Mouse (Mus musculus) lung, embryonic 15.5 days (tissue): ENCODE measurements at regions not wholly inside any gene's neighbourhood (a gene's known extent, or its start where the extent isn't known, plus 50 kb on each side); places are given as distances from the start of the nearest gene placed in this dataset.

Experiments
- ATAC-seq: fragments of 200-750 bp; cut with Nextera tagmentation; 2 replicates; pipeline ENCODE4 v1.8.0; 2017; ENCODE audit warnings: moderate number of reproducible peaks, borderline replicate concordance; ENCODE audit not compliant: low FRiP score, low TSS enrichment; ENCODE audit errors: extremely low read depth
- H3K27ac ChIP-seq: fragments of 300-500 bp; sonication (generic); 2 replicates; pipeline ENCODE4 v1.5.1; 2015; ENCODE audit warnings: moderate library complexity, mild to moderate bottlenecking, inconsistent platforms
- H3K27me3 ChIP-seq: fragments of 300-500 bp; sonication (generic); 2 replicates; pipeline ENCODE4 v1.6.1; 2015; ENCODE audit warnings: inconsistent platforms
- H3K36me3 ChIP-seq: fragments of 300-500 bp; sonication (generic); 2 replicates; pipeline ENCODE4 v1.6.1; 2015; ENCODE audit warnings: inconsistent platforms
- H3K4me1 ChIP-seq: fragments of 300-500 bp; sonication (generic); 2 replicates; pipeline ENCODE4 v1.6.1; 2015; ENCODE audit warnings: inconsistent platforms
- H3K4me2 ChIP-seq: fragments of 300-500 bp; sonication (generic); 2 replicates; pipeline ENCODE4 v1.6.1; 2015; ENCODE audit warnings: inconsistent platforms, mild to moderate bottlenecking, moderate library complexity
- H3K4me3 ChIP-seq: fragments of 300-500 bp; sonication (generic); 2 replicates; pipeline ENCODE4 v1.5.1; 2015; ENCODE audit warnings: mild to moderate bottlenecking, inconsistent platforms
- H3K9ac ChIP-seq: fragments of 300-500 bp; sonication (generic); 2 replicates; pipeline ENCODE4 v1.6.1; 2015; ENCODE audit warnings: inconsistent platforms
- H3K9me3 ChIP-seq: fragments of 300-500 bp; sonication (generic); 2 replicates; pipeline ENCODE4 v1.6.1; 2016; ENCODE audit warnings: inconsistent platforms
- WGBS: fragments of 180-500 bp; shearing (Covaris S2); methylation state at CpG from one replicate; pipeline ENCODE4 v1.1.7; 2015; 5-methylcytosine and 5-hydroxymethylcytosine counted together

DNA sequence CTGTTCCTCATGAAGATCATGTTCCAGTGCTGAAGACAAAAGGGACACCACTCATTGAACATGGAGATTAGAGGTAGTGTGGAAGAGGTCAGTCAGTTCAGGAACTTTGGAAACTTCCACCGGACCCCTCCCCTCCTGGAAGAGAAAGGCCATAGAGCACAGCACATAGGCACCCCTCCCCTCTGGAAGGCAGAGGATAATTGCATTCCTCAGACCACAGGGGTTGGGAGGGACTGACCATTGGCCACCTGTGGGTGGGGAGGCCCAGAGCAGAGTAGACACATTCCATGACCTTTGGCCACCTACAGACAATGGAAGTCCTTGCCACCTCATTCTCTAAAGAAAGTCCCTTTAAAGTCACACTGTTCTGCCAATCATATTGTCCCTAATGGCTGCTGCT is 281.6 kb downstream of the Kcnj2 start:
- Histone ChIP-seq H3K9me3 (no peaks in the 10 kb centered on the region), H3K27ac (no peak overlapping the region), H3K27me3 (no peaks in the 10 kb centered on the region), H3K4me1 (no peaks in the 10 kb centered on the region), H3K36me3 (no peaks in the 10 kb centered on the region), H3K4me2 (no peak overlapping the region), H3K4me3 (no peak overlapping the region), H3K9ac (no peak overlapping the region)
- no peak for ATAC-seq
- WGBS, result 28% methylated on average over 1 of the region's 1 CpGs

- Histone ChIP-seq H3K9ac (no peak overlapping the region), H3K9me3 (no peaks in the 10 kb centered on the region), H3K4me1 (no peaks in the 10 kb centered on the region), H3K27ac (no peak overlapping the region), H3K4me2 (no peak overlapping the region), H3K36me3 (no peaks in the 10 kb centered on the region), H3K27me3 (no peaks in the 10 kb centered on the region), H3K4me3 (no peak overlapping the region)
- 40% methylated on average over 4 of the region's 4 CpGs for WGBS
- no peak for ATAC-seq
Observed at GRCm38 (mm10) chr11:111350028-111350427, 284.1 kb downstream of the Kcnj2 start.

DNA sequence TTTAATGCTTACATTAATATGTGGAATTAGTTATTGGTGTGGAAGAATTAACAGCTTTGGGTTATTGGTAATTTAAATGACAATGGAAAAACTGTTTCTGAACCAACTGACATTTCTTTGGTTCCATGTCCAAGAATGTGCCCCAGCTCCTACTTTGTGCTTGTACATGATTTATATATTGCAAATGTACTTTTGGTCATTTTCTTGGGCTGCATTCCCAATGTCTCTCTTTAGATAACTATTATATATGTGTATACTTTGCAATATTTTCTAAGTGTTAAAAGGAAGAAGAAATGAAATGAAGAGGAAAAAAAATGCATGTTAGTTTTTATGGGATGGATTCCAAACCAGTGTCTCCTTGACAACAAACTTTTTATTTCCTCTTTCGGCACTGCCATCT is 297.4 kb downstream of the Kcnj2 start:
- peak; percentile 5; the same call in 1 of the 2 replicates for ATAC-seq
- Histone ChIP-seq H3K4me2 (no peak overlapping the region), H3K27ac (no peak overlapping the region), H3K27me3 (no peaks in the 10 kb centered on the region), H3K9ac (no peak overlapping the region), H3K4me3 (no peak overlapping the region), H3K36me3 (no peaks in the 10 kb centered on the region), H3K4me1 (no peaks in the 10 kb centered on the region), H3K9me3 (no peaks in the 10 kb centered on the region)
- WGBS, result 49% methylated on average over 1 of the region's 1 CpGs

DNA sequence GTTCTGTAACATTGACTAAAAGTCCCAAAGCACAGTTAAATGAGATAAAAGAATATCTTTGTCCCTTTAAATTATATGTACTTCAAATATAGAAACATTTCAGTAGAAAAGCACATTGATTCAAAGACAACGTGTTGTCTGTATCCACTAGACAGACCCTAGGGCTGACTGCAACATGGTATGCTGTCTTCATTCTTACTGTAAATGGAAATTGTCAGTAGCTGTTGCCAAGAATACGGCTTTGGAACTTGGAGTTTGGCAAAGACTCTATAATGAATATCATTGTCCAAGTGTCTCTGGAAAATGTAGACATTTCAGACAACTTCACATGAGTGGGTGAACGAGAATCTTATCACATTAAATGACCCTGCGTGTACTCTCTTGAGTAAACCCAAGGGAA is 311.2 kb downstream of the Kcnj2 start:
- WGBS, result 33% methylated on average over 4 of the region's 4 CpGs
- peak; percentile 42; the same call in 1 of the 2 replicates for ATAC-seq
- H3K4me1 ChIP-seq, result no peaks in the 10 kb centered on the region
- no peak overlapping the region for H3K27ac ChIP-seq
- H3K4me3 ChIP-seq, result no peak overlapping the region
- H3K36me3 ChIP-seq, result no peaks in the 10 kb centered on the region
- no peaks in the 10 kb centered on the region for H3K27me3 ChIP-seq
- no peaks in the 10 kb centered on the region for H3K9me3 ChIP-seq
- H3K4me2 ChIP-seq, result no peak overlapping the region
- no peak overlapping the region for H3K9ac ChIP-seq

DNA sequence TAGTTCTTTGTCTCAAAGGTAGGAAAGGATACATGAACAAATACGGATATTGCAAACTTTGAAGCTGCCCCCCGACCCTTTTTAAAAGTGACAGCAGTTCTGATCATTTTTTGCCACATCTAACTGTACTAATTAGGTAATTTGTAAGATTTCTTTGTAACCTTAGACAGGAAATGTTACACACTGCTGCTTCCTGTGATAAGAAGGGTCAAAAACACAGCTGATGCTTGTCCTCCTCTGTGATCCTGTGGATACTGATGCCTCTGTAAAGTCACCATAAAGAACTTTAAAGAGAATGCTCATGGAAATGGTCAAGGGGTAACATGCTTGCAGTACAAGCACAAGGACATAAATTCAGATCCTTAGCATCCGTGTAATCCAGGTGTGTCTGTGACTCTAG is 313.9 kb downstream of the Kcnj2 start:
- no peaks in the 10 kb centered on the region for H3K36me3 ChIP-seq
- no peak for ATAC-seq
- H3K4me1 ChIP-seq, result no peaks in the 10 kb centered on the region
- H3K27me3 ChIP-seq, result no peaks in the 10 kb centered on the region
- no peaks in the 10 kb centered on the region for H3K9me3 ChIP-seq
- no peak overlapping the region for H3K27ac ChIP-seq
- no peak overlapping the region for H3K9ac ChIP-seq
- H3K4me3 ChIP-seq, result no peak overlapping the region
- 68% methylated on average over 3 of the region's 3 CpGs for whole genome bisulfite sequencing
- H3K4me2 ChIP-seq, result no peak overlapping the region

- no peaks in the 10 kb centered on the region for H3K36me3 ChIP-seq
- H3K9me3 ChIP-seq, result no peaks in the 10 kb centered on the region
- no peaks in the 10 kb centered on the region for H3K4me1 ChIP-seq
- 94% methylated on average over 1 of the region's 1 CpGs for WGBS
- no peak for ATAC-seq
- no peak overlapping the region for H3K27ac ChIP-seq
- no peaks in the 10 kb centered on the region for H3K27me3 ChIP-seq
- no peak overlapping the region for H3K4me3 ChIP-seq
- H3K9ac ChIP-seq, result no peak overlapping the region
- H3K4me2 ChIP-seq, result no peak overlapping the region
Observed at GRCm38 (mm10) chr11:111398706-111399105, 332.7 kb downstream of the Kcnj2 start.

GRCm38 (mm10) chr11:111409266-111409665 is 343.3 kb downstream of the Kcnj2 start:
- H3K4me2 ChIP-seq, result no peak overlapping the region
- H3K4me1 ChIP-seq, result no peaks in the 10 kb centered on the region
- ATAC-seq, result no peak
- 85% methylated on average over 2 of the region's 2 CpGs for WGBS
- H3K27ac ChIP-seq, result no peak overlapping the region
- no peaks in the 10 kb centered on the region for H3K9me3 ChIP-seq
- no peak overlapping the region for H3K4me3 ChIP-seq
- H3K27me3 ChIP-seq, result no peaks in the 10 kb centered on the region
- H3K9ac ChIP-seq, result no peak overlapping the region
- H3K36me3 ChIP-seq, result no peaks in the 10 kb centered on the region

DNA sequence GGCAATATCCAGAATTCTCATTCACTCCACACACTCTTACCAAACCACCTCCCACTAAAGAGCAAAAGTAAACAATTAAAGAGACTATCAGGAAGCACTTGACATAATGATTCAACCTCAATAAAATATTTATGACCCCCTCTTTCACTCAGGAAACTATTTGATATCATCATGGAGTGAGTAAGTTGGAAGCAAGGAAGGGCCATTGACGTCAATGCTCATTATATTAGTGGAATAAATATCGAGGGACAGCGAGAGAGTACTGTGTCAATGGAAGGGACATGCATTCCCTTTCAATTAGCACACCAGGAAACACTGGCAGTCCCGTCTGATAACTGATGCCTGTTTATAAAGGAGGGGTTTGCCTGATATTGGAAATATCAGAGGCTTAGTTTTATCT is 358.9 kb downstream of the Kcnj2 start:
- no peak overlapping the region for H3K27ac ChIP-seq
- 33% methylated on average over 4 of the region's 4 CpGs for WGBS
- no peaks in the 10 kb centered on the region for H3K27me3 ChIP-seq
- peaks cover 6% of the 10 kb centered on the region; the same call in 1 of the 2 replicates for H3K4me1 ChIP-seq
- no peaks in the 10 kb centered on the region for H3K36me3 ChIP-seq
- H3K9me3 ChIP-seq, result no peaks in the 10 kb centered on the region
- ATAC-seq, result no peak
- H3K9ac ChIP-seq, result no peak overlapping the region
- no peak overlapping the region for H3K4me3 ChIP-seq
- H3K4me2 ChIP-seq, result no peak overlapping the region

- ATAC-seq, result no peak
- H3K27ac ChIP-seq, result no peak overlapping the region
- peaks cover 6% of the 10 kb centered on the region; the same call in 1 of the 2 replicates for H3K4me1 ChIP-seq
- no peak overlapping the region for H3K4me2 ChIP-seq
- no peaks in the 10 kb centered on the region for H3K27me3 ChIP-seq
- H3K9me3 ChIP-seq, result no peaks in the 10 kb centered on the region
- H3K4me3 ChIP-seq, result no peak overlapping the region
- WGBS, result 20% methylated on average over 4 of the region's 4 CpGs
- H3K36me3 ChIP-seq, result no peaks in the 10 kb centered on the region
- H3K9ac ChIP-seq, result no peak overlapping the region
Observed at GRCm38 (mm10) chr11:111426715-111427114, 360.8 kb downstream of the Kcnj2 start.

GRCm38 (mm10) chr11:111442257-111442656 is 376.3 kb downstream of the Kcnj2 start:
- Histone ChIP-seq H3K27ac (no peak overlapping the region), H3K27me3 (no peaks in the 10 kb centered on the region), H3K4me1 (no peaks in the 10 kb centered on the region), H3K36me3 (no peaks in the 10 kb centered on the region), H3K9ac (no peak overlapping the region), H3K9me3 (no peaks in the 10 kb centered on the region), H3K4me3 (no peak overlapping the region), H3K4me2 (no peak overlapping the region)
- ATAC-seq, result no peak

DNA sequence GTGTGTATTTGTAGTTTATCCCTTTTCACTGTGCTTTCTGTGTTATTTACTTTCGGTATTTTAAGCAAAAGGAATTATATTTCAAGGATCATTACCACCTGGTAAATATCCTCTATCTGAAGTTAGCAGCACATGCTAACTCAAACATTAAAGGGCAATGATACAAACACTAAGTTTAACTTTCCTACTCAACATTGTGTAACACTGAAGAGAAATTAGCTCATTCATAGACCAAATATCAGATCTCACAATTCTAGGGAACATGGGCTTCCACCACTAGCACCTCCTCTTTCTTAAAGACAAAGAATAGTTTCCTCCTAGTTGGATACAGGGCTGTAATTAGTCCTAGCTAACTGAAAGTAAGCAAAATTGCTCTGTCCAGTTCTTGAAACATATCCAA is 377.4 kb downstream of the Kcnj2 start:
- no peaks in the 10 kb centered on the region for H3K9me3 ChIP-seq
- H3K9ac ChIP-seq, result no peak overlapping the region
- WGBS, result 69% methylated on average over 1 of the region's 1 CpGs
- no peaks in the 10 kb centered on the region for H3K27me3 ChIP-seq
- no peak overlapping the region for H3K4me3 ChIP-seq
- no peak overlapping the region for H3K27ac ChIP-seq
- no peaks in the 10 kb centered on the region for H3K36me3 ChIP-seq
- no peaks in the 10 kb centered on the region for H3K4me1 ChIP-seq
- ATAC-seq, result no peak
- H3K4me2 ChIP-seq, result no peak overlapping the region

GRCm38 (mm10) chr11:111444791-111445190 is 378.8 kb downstream of the Kcnj2 start:
- no peak overlapping the region for H3K27ac ChIP-seq
- no peak overlapping the region for H3K4me3 ChIP-seq
- no peaks in the 10 kb centered on the region for H3K4me1 ChIP-seq
- ATAC-seq, result no peak
- H3K4me2 ChIP-seq, result no peak overlapping the region
- no peaks in the 10 kb centered on the region for H3K9me3 ChIP-seq
- no peak overlapping the region for H3K9ac ChIP-seq
- H3K36me3 ChIP-seq, result no peaks in the 10 kb centered on the region
- 70% methylated on average over 4 of the region's 4 CpGs for WGBS
- H3K27me3 ChIP-seq, result no peaks in the 10 kb centered on the region

- no peaks in the 10 kb centered on the region for H3K36me3 ChIP-seq
- no peak for ATAC-seq
- no peak overlapping the region for H3K9ac ChIP-seq
- H3K4me3 ChIP-seq, result no peak overlapping the region
- H3K4me1 ChIP-seq, result no peaks in the 10 kb centered on the region
- H3K4me2 ChIP-seq, result no peak overlapping the region
- H3K9me3 ChIP-seq, result no peaks in the 10 kb centered on the region
- H3K27me3 ChIP-seq, result no peaks in the 10 kb centered on the region
- WGBS, result 5% methylated on average over 4 of the region's 4 CpGs
- no peak overlapping the region for H3K27ac ChIP-seq
Observed at GRCm38 (mm10) chr11:111445764-111446163, 379.8 kb downstream of the Kcnj2 start.
